Mouse (Mus musculus): ENCODE data around the gene Inpp5b.
A peak's percentile ranks its signal among the peaks of the same experiment; 100 is the strongest.

The Inpp5b gene

GRCm38 (mm10) chr4:124810056-124810455, 68.4 kb downstream of the Inpp5b start:
- DNase-seq (ENCODE audit: low read depth, low spot score), result no peak

DNA sequence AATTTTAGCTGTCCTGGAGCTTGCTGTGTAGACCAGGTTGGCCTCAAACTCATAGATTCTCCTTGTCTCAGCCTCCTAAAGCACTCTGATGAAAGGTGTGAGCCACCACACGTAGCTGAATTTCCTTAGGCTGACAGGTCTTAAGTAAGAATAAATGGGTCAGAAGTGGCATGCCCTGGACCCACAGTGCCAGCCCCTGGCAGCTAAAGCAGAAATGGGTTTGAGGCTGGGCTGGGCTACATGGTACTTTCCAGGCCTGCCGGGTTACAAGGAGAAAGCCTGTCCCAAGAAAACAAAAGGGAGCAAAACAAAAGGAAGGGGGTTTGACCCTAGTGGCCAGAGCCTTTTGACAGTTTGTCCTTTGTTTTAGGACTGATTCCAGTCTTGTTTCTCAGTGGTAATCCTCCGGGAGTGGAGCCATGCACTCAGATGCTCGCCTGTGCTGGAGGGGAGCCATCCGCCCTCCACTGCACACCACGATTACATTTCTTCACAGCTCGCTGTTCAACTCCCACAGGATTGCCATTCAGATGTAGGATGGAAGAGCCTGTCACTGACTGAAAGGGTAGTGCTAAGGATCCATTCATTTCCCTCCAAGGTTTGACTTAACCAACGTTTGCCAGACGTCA, 69.8 kb downstream of the Inpp5b start:
- DNase-seq (ENCODE audit: low read depth, low spot score), result no peak

- no peak for DNase-seq (ENCODE audit: low read depth, low spot score)
These were observed 74.3 kb downstream of the Inpp5b start for GRCm38 (mm10) chr4:124815901-124816300.

DNA sequence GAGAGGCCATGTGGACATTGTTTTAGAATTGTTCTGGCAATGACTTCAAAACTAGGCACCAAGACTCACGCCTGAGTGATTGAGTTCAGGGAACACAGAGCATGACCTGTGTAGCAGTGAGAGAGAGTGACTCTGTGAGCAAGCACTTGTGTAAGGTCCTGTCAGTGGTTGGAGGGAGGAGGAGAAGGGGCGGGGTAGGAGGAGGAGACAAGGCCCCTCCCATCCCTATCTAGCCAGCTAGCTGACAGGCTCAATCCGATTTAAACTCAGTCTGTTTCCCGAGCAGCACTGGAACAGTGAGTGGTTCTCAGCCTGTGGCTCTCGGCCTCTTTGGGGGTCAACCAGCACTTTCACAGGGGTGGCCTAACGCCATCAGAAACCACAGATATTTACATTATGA, 76.2 kb downstream of the Inpp5b start:
- DNase-seq (ENCODE audit: low read depth, low spot score), result peak; percentile 33

- DNase-seq (ENCODE audit: low read depth, low spot score), result no peak
These were observed 77.2 kb downstream of the Inpp5b start for GRCm38 (mm10) chr4:124818832-124819231.

DNA sequence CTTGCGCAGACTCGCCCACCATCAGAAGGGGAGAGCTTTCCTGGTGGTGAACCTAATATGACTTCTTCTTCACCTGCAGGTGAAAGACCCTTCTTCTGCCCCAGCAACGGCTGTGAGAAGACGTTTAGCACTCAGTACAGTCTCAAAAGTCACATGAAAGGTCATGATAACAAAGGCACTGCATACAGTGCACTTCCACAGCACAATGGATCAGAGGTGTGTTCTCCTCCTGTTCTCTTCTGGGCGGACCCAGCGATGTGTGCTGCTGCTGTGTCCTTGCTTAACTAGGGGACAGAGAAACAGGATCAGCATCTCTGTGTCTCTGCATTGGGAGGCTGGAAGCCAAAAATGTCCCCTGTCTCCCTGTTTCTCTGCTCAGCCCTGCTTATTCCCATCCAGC, 83.3 kb downstream of the Inpp5b start:
- no peak for DNase-seq (ENCODE audit: low read depth, low spot score)

DNA sequence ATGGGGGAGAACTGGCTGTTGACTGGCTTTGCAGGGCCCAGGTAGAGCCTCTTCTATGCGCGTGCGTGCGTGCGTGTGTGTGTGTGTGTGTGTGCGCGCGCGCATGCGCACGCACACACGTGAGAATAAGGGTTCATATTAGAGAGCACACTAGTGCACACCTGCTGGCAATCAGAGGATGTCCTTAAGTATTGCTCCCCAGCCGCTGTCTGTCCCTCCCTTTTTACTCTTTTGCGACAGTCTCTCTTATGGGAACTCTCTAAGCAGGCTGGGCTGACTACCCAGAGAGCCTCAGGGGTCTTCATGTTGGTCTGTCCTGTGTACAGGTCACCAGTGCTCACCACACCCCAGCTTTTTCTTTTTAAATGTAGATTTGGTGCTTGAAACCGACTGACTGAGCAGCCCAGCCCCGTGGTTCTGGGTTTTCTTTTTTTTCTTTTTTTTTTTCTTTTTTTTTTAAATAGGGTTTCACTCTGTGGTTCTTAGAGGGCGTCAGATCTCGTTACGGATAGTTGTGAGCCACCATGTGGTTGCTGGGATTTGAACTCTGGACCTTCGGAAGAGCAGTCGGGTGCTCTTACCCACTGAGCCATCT, 83.8 kb downstream of the Inpp5b start:
- DNase-seq (ENCODE audit: low read depth, low spot score), result no peak

GRCm38 (mm10) chr4:124829671-124830070, 88.0 kb downstream of the Inpp5b start:
- no peak for DNase-seq (ENCODE audit: low read depth, low spot score)

GRCm38 (mm10) chr4:124832796-124833195, 91.1 kb downstream of the Inpp5b start:
- DNase-seq (ENCODE audit: low read depth, low spot score), result no peak

DNA sequence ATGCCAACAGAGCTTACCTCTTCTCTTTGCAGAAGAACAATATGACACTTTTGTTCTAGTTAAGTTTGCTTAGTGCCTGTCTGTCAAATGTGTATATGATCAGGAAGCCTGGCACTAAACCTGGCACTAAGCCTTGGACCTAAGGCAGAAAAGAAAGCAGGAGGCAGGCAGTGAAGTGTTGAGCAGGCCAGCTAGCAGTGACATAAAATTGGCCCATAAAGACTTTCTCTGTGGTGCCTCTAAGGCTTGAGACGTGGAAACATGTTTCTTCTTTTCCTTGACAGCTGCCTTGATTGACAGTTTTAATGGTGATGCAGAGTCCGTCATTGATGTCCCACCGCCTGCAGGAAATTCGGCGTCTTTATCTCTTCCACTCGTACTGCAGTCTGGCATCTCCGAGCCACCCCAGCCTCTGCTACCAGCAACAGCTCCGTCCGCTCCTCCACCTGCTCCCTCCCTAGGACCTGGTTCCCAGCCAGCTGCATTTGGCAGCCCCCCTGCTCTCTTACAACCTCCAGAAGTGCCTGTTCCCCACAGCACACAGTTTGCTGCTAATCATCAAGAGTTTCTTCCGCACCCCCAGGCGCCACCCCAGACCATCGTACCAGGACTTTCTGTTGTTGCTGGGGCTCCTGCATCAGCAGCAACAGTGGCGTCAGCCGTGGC, 96.5 kb downstream of the Inpp5b start:
- no peak for DNase-seq (ENCODE audit: low read depth, low spot score)

DNA sequence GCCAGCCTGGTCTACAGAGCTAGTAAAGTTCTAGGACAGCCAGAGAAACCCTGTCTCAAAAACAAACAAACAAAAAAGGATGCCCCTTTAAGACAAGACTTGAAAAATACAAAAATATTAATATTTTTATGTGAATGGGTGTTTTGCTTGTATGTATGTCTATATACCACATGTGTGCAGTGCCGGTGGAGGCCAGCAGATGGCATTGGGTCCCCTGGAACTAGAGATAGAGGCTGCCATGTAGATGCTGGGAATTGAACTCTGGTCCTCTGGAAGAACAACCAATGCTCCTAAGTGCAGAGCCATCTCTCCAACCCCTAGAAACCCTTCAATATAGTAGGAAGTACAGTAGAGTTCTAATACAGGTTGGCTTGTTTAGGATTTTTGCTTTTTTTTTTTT, 99.3 kb downstream of the Inpp5b start:
- peak; percentile 36 for DNase-seq (ENCODE audit: low read depth, low spot score)

- peak; percentile 53 for DNase-seq (ENCODE audit: low read depth, low spot score)
These were observed 101.8 kb downstream of the Inpp5b start for GRCm38 (mm10) chr4:124843493-124843892.

DNA sequence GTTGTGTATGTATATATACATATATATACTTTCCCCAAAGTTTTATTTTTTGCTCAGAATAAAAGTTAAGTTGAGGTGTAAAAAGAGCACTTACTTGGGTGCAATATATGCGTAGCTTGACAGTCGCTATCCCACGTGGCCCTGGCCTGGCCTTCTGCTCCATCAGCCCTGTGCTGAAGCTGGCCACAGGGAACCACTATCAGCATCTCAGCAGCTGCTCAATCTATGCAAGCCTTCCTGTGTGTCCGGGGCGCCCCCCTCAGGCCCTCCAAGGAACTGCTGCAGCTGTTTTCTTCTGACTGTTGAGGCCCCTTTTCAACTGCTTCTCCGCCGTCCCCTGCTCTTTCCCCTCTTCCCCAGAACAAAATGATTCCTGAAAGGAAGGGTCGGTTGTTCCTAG, 105.9 kb downstream of the Inpp5b start:
- DNase-seq (ENCODE audit: low read depth, low spot score), result peak; percentile 75

DNA sequence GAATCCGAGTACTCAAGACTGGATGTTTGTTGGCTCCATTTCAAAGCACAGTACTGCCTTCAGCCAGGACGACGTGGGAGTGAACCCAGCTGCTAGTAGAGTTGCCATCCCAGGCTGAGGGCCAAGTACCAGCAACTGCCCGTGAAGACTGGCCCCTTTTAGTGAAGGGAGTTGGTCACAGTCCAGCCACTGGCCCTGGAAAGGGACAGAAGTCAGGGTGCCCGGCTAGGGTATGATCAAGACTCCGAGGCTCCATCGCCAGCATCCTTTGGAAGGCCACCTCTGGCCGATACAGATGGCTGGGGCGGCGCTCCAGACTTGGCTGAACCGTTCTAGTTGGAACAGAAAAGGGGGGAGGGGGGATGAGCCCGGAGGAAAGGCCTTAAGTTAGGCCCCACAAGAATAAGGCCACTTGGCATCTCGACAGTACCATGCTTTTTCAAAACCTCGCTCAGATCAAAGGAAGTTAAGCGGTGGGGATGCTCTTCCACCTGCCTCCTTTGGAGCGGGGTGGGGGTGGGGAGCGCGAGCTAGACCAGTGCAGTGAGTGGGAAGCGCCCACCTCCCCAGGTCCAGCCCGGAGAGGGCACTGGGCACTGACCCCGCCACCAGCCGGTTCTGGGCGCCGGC, 108.1 kb downstream of the Inpp5b start:
- no peak for DNase-seq (ENCODE audit: low read depth, low spot score)

DNA sequence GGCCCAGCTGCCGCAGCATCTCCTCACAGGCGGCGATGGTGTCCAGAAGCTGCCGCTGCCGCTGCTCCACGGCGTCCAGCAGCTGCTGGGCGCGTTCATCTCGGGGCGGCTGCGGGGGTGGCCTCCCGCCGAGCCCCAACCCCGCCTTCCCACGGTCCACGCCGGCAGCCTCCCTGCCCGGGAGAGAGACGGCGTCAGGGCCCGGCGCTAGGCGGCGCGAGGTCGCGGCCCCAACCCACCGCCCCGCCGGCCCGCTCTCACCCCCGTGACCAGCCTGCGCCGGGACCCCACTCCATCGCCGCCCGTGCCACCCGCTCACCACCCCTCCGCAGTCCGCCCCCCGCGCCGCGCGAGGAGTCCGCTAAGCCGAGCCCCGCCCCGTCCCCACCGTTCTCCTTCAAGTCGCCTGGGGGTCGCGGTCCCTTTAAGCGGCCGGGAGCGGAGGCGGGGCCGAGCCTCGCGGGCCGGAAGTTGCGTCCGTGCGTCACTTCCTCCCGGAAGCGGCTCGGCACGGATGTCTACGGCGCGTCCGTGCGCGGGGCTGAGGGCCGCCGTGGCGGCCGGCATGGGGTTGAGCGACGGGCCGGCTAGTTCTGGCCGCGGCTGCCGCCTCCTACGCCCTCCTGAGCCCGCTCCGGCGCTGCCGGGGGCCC, 108.7 kb downstream of the Inpp5b start, which contains the start of gene Yrdc:
Gene Yrdc (plus strand): TSS at position 419 of the 653 bp plus-strand sequence.
- peak; percentile 96 for DNase-seq (ENCODE audit: low read depth, low spot score)

All from A20 (cell line).